Mouse (Mus musculus): ENCODE results near the gene Mobp. TPM values are rescaled to one million over a fixed set of nuclear protein-coding genes. Genes with fewer than 3 reads are reported as not detected.

Mobp gene
- polyA plus RNA-seq, 1 experiment from 2014 or later, result not detected

Other genes starting within 250 kb of the Mobp start
- 29.5 and 31.5 TPM in 2 replicates for gene Gorasp1, start 212.1 kb upstream of the Mobp start, polyA plus RNA-seq (2015; fragmentation: Nextera tagmentation; extraction: Ambion mirVana)
- 0.18 and 0.20 TPM in 2 replicates for gene Ttc21a, start 212.1 kb upstream of the Mobp start, polyA plus RNA-seq (2015; fragmentation: Nextera tagmentation; extraction: Ambion mirVana)
- gene Csrnp1, start 165.0 kb upstream of the Mobp start, polyA plus RNA-seq (2015; fragmentation: Nextera tagmentation; extraction: Ambion mirVana), result 4.5 and 6.4 TPM in 2 replicates
- gene Xirp1, start 126.1 kb upstream of the Mobp start, polyA plus RNA-seq (2015; fragmentation: Nextera tagmentation; extraction: Ambion mirVana), result 0.70 and 1.0 TPM in 2 replicates
- 10.2 and 11.0 TPM in 2 replicates for gene Cx3cr1, start 79.8 kb upstream of the Mobp start, polyA plus RNA-seq (2015; fragmentation: Nextera tagmentation; extraction: Ambion mirVana)
- 0.76 and 0.97 TPM in 2 replicates for gene Ccr8, start 57.6 kb upstream of the Mobp start, polyA plus RNA-seq (2015; fragmentation: Nextera tagmentation; extraction: Ambion mirVana)
- gene Slc25a38, start 39.3 kb upstream of the Mobp start, polyA plus RNA-seq (2015; fragmentation: Nextera tagmentation; extraction: Ambion mirVana), result 34.0 and 37.3 TPM in 2 replicates
- gene Rpsa, start 22.0 kb upstream of the Mobp start, polyA plus RNA-seq (2015; fragmentation: Nextera tagmentation; extraction: Ambion mirVana), result 1,301 and 1,325 TPM in 2 replicates
- 0.32 and 0.59 TPM in 2 replicates for gene Myrip, start 151.8 kb downstream of the Mobp start, polyA plus RNA-seq (2015; fragmentation: Nextera tagmentation; extraction: Ambion mirVana)